Mouse (Mus musculus) MEL (cell line): ENCODE data around the gene Gltp. TPM values are rescaled to one million over a fixed set of nuclear protein-coding genes. Genes with fewer than 3 reads are reported as not detected.

Source experiments
- DNase-seq: peaks from one replicate; pipeline ENCODE4 v3.0.0; 2011; ENCODE audit warnings: low read depth, low spot score
- H3K27ac ChIP-seq: 2 replicates; pipeline ENCODE4 v1.5.1; 2012; ENCODE audit warnings: low read depth, mild to moderate bottlenecking, control low read depth, low read length, moderate library complexity; ENCODE audit not compliant: control insufficient read depth
- H3K27me3 ChIP-seq, 2 experiments: fragments of 150-350 bp in 1 of 2; sonication (generic) in 1 of 2; 2 replicates each; pipeline ENCODE4 v1.6.1; 2012; ENCODE audit warnings: low read length in 2 of 2, mild to moderate bottlenecking in 2 of 2, improper control_type of control experiment in 1 of 2, moderate library complexity in 1 of 2; ENCODE audit not compliant: insufficient read depth in 2 of 2, control insufficient read depth in 1 of 2
- H3K36me3 ChIP-seq, 2 experiments: 2 replicates each; pipeline ENCODE4 v1.6.1; 2012 to 2014; ENCODE audit warnings: low read length in 2 of 2, improper control_type of control experiment in 1 of 2, inconsistent platforms in 1 of 2, mild to moderate bottlenecking in 1 of 2; ENCODE audit not compliant: insufficient read depth in 2 of 2, control insufficient read depth in 1 of 2
- H3K4me1 ChIP-seq, 2 experiments: fragments of 150-350 bp in 1 of 2; sonication (generic) in 1 of 2; 2 replicates each; pipeline ENCODE4 v1.6.1; 2012; ENCODE audit warnings: low read length in 2 of 2, improper control_type of control experiment in 1 of 2, mild to moderate bottlenecking in 1 of 2; ENCODE audit not compliant: insufficient read depth in 2 of 2, control insufficient read depth in 1 of 2
- H3K4me3 ChIP-seq, 2 experiments: fragments of 150-350 bp in 1 of 2; sonication (generic) in 1 of 2; 2 replicates each; pipeline ENCODE4 v1.5.1; 2012; ENCODE audit warnings: low read depth in 2 of 2, low read length in 2 of 2, mild to moderate bottlenecking in 2 of 2, moderate library complexity in 2 of 2, control low read depth in 1 of 2, improper control_type of control experiment in 1 of 2; ENCODE audit not compliant: control insufficient read depth in 1 of 2, insufficient read depth in 1 of 2
- H3K79me2 ChIP-seq: 2 replicates; pipeline ENCODE4 v1.6.1; 2012; ENCODE audit warnings: mild to moderate bottlenecking, low read length, moderate library complexity; ENCODE audit not compliant: control insufficient read depth, poor library complexity, insufficient read depth
- H3K9ac ChIP-seq: 2 replicates; pipeline ENCODE4 v1.6.1; 2012; ENCODE audit warnings: low read depth, mild to moderate bottlenecking, control low read depth, low read length, moderate library complexity; ENCODE audit not compliant: control insufficient read depth, poor library complexity, severe bottlenecking
- H3K9me3 ChIP-seq: fragments of 150-350 bp; sonication (generic); replicated peaks from 2 replicates; pipeline ENCODE4 v1.6.1; 2012; ENCODE audit warnings: mild to moderate bottlenecking, low read length, improper control_type of control experiment, moderate library complexity; ENCODE audit not compliant: insufficient read depth
- BHLHE40 ChIP-seq: IDR thresholded peaks from 2 replicates; pipeline ENCODE4 v1.6.1; 2012; ENCODE audit warnings: low read depth, mild to moderate bottlenecking, inconsistent platforms, low read length, improper control_type of control experiment, borderline replicate concordance
- CHD1 ChIP-seq: IDR thresholded peaks from 2 replicates; pipeline ENCODE4 v1.6.1; 2012; ENCODE audit warnings: low read depth, mild to moderate bottlenecking, inconsistent platforms, low read length, improper control_type of control experiment
- CTCF ChIP-seq, 3 experiments: IDR thresholded peaks in 2 of 3; conservative IDR thresholded peaks in 1 of 3; 2 replicates each; pipeline ENCODE4 v1.5.1; 2011 to 2012; ENCODE audit warnings: low read length in 3 of 3, low read depth in 2 of 3, mild to moderate bottlenecking in 2 of 3, improper control_type of control experiment in 1 of 3, inconsistent platforms in 1 of 3, mixed read lengths in 1 of 3, moderate library complexity in 1 of 3; ENCODE audit not compliant: control insufficient read depth in 1 of 3, insufficient read depth in 1 of 3, poor library complexity in 1 of 3, severe bottlenecking in 1 of 3
- ELF1 ChIP-seq: IDR thresholded peaks from 2 replicates; pipeline ENCODE4 v1.6.1; 2014; ENCODE audit warnings: low read depth, mild to moderate bottlenecking, inconsistent platforms, low read length, improper control_type of control experiment, moderate library complexity
- ETS1 ChIP-seq: IDR thresholded peaks from 2 replicates; pipeline ENCODE4 v1.6.1; 2012; ENCODE audit warnings: low read depth, mild to moderate bottlenecking, inconsistent platforms, low read length, improper control_type of control experiment, moderate library complexity
- GATA1 ChIP-seq: IDR thresholded peaks from 2 replicates; pipeline ENCODE4 v1.6.1; 2011; ENCODE audit warnings: low read depth, low read length, improper control_type of control experiment
- KAT2A ChIP-seq: conservative IDR thresholded peaks from 2 replicates; pipeline ENCODE4 v1.6.1; 2012; ENCODE audit warnings: low read depth, low read length, improper control_type of control experiment, inconsistent platforms
- MAX ChIP-seq: IDR thresholded peaks from 2 replicates; pipeline ENCODE4 v1.6.1; 2011; ENCODE audit warnings: low read length, improper control_type of control experiment
- MAZ ChIP-seq: IDR thresholded peaks from 2 replicates; pipeline ENCODE4 v1.6.1; 2012; ENCODE audit warnings: low read depth, mild to moderate bottlenecking, inconsistent platforms, low read length, improper control_type of control experiment
- MYC ChIP-seq: IDR thresholded peaks from 2 replicates; pipeline ENCODE4 v1.6.1; 2011; ENCODE audit warnings: low read depth, mild to moderate bottlenecking, low read length, improper control_type of control experiment, moderate library complexity
- NELFE ChIP-seq: IDR thresholded peaks from 2 replicates; pipeline ENCODE4 v1.6.1; 2011; ENCODE audit warnings: low read depth, low read length, improper control_type of control experiment
- NRF1 ChIP-seq: IDR thresholded peaks from 2 replicates; pipeline ENCODE4 v1.6.1; 2014; ENCODE audit warnings: low read depth, mild to moderate bottlenecking, inconsistent platforms, low read length, improper control_type of control experiment, moderate library complexity; ENCODE audit not compliant: poor library complexity, insufficient read depth, severe bottlenecking
- POLR2A ChIP-seq, 2 experiments: IDR thresholded peaks; 2 replicates each; pipeline ENCODE4 v1.6.1; 2011 to 2012; ENCODE audit warnings: low read length in 2 of 2, mild to moderate bottlenecking in 2 of 2, control low read depth in 1 of 2, improper control_type of control experiment in 1 of 2, low read depth in 1 of 2, moderate library complexity in 1 of 2; ENCODE audit not compliant: control insufficient read depth in 1 of 2, insufficient read depth in 1 of 2, poor library complexity in 1 of 2
- SIN3A ChIP-seq: IDR thresholded peaks from 2 replicates; pipeline ENCODE4 v1.6.1; 2012; ENCODE audit warnings: low read length, improper control_type of control experiment, inconsistent platforms
- SMC3 ChIP-seq: IDR thresholded peaks from 2 replicates; pipeline ENCODE4 v1.6.1; 2011; ENCODE audit warnings: low read depth, low read length, improper control_type of control experiment
- TBP ChIP-seq: IDR thresholded peaks from 2 replicates; pipeline ENCODE4 v1.8.0; 2011; ENCODE audit warnings: low read depth, low read length, improper control_type of control experiment
- UBTF ChIP-seq: IDR thresholded peaks from 2 replicates; pipeline ENCODE4 v1.6.1; 2012; ENCODE audit warnings: low read depth, mild to moderate bottlenecking, inconsistent platforms, low read length, improper control_type of control experiment, moderate library complexity, borderline replicate concordance; ENCODE audit not compliant: insufficient read depth
- ZC3H11A ChIP-seq: IDR thresholded peaks from 2 replicates; pipeline ENCODE4 v1.6.1; 2012; ENCODE audit warnings: low read depth, mild to moderate bottlenecking, inconsistent platforms, low read length, improper control_type of control experiment
- polyA plus RNA-seq, 2 experiments: library from polyadenylated mRNA; stranded (reverse) in 1 of 2; unstranded in 1 of 2; fragments of >175 nt in 1 of 2; fragments of >200 nt in 1 of 2; gene quantifications; 2 replicates each; pipeline versions ENCODE4 v1.2.1 to v1.2.4; 2012; ENCODE audit warnings: low replicate concordance in 2 of 2, low read depth in 1 of 2; ENCODE audit not compliant: insufficient read length in 2 of 2, insufficient read depth in 1 of 2, missing spikeins in 1 of 2
- total RNA-seq: library from RNA; depleted of rRNA; stranded (reverse); fragments of 300-350 nt; gene quantifications from 2 replicates; pipeline ENCODE4 v1.2.3, GENCODE M21; 2012

Gltp gene
- total and polyA plus RNA-seq, 3 experiments, result 18.8 to 211 (median 67.2) TPM

- Histone ChIP-seq H3K9ac (no peak overlapping the region), H3K9me3 (no peaks in the 10 kb centered on the region), H3K79me2 (no peaks in the 10 kb centered on the region), H3K27me3 (no peaks in the 10 kb centered on the region), H3K36me3 (peaks cover 0 to 3% of the 10 kb centered on the region in 2 experiments; a peak in 2 of 4 replicates), H3K4me3 (no peak overlapping the region), H3K4me1 (peaks cover 0 to 8% of the 10 kb centered on the region in 2 experiments; a peak in 1 of 4 replicates), H3K27ac (no peak overlapping the region)
- TF ChIP-seq NELFE, result no peak
- TF ChIP-seq GATA1, result no peak
- no peak for TF ChIP-seq ELF1
- no peak for TF ChIP-seq ETS1
- no peak for TF ChIP-seq MAZ
- TF ChIP-seq KAT2A, result no peak
- DNase-seq, result no peak
These were observed 42.0 kb downstream of the Gltp start for GRCm38 (mm10) chr5:114648728-114649311.

- H3K36me3 ChIP-seq, result peaks cover 0 to 3% of the 10 kb centered on the region in 2 experiments; a peak in 2 of 4 replicates
- peak; percentile 1; the same call in 1 of the 2 replicates for TF ChIP-seq MYC
- TF ChIP-seq KAT2A, result no peak
- peak in 1 of 2 experiments; percentile 58; a peak in 2 of 4 replicates for TF ChIP-seq POLR2A (IDR thresholded peaks at IDR 0.05; ENCODE audit: control insufficient read depth in 1 of 2, insufficient read depth in 1 of 2, low read depth in 1 of 2, low read length in 2 of 2, poor library complexity in 1 of 2)
- no peak for TF ChIP-seq SMC3
- TF ChIP-seq BHLHE40, result peak; percentile 7; the same call in 1 of the 2 replicates
- TF ChIP-seq NELFE, result peak; percentile 41
- TF ChIP-seq TBP, result peak; percentile 35; the same call in 1 of the 2 replicates
- no peak for TF ChIP-seq CTCF (IDR thresholded peaks at IDR 0.05 in 2 of 3, conservative IDR thresholded peaks at IDR 0.05 in 1 of 3; ENCODE audit: control insufficient read depth in 1 of 3, insufficient read depth in 1 of 3, low read depth in 2 of 3, low read length in 3 of 3, poor library complexity in 1 of 3, severe bottlenecking in 1 of 3)
- TF ChIP-seq GATA1, result peak; percentile 26; the same call in 1 of the 2 replicates
- TF ChIP-seq ZC3H11A, result no peak
- no peak for TF ChIP-seq UBTF
- peak; percentile 72 for TF ChIP-seq NRF1
- TF ChIP-seq SIN3A, result peak; percentile 71
- TF ChIP-seq MAX, result peak; percentile 60
- peak; percentile 99 for TF ChIP-seq CHD1
- DNase-seq, result peak; percentile 84
- H3K9me3 ChIP-seq, result no peaks in the 10 kb centered on the region
- H3K9ac ChIP-seq, result peak overlapping the region; percentile 70
- no peaks in the 10 kb centered on the region for H3K79me2 ChIP-seq
- peak overlapping the region; percentile 74 for H3K27ac ChIP-seq
- H3K4me1 ChIP-seq, result peaks cover 0 to 8% of the 10 kb centered on the region in 2 experiments; a peak in 1 of 4 replicates
- H3K27me3 ChIP-seq, result no peaks in the 10 kb centered on the region
- peak overlapping the region; percentile 42 to 56 for H3K4me3 ChIP-seq
These were observed 43.4 kb downstream of the Gltp start for GRCm38 (mm10) chr5:114647211-114647974.
